Mouse (Mus musculus): ENCODE data around the gene Nr0b1. TPM values are rescaled to one million over a fixed set of nuclear protein-coding genes. Genes with fewer than 3 reads are reported as not detected.

The Nr0b1 gene
- 4.1 and 5.2 TPM in 2 replicates for polyA plus RNA-seq (2016; fragmentation: Nextera tagmentation; extraction: Ambion mirVana)

GRCm38 (mm10) chrX:86191614-86192419 is at the start of gene Nr0b1:
TSS of gene Nr0b1 (plus strand) at chrX:86191764.
- Histone ChIP-seq H3K27ac (replicated peaks) (peak within 1 kb of the TSS; percentile 64), H3K4me1 (peaks cover 3% of the 10 kb centered on the region; the same call in 1 of the 2 replicates), H3K4me3 (peak within 1 kb of the TSS; percentile 60), H3K27me3 (ENCODE audit: low read depth, poor library complexity, severe bottlenecking) (peaks cover 52% of the 10 kb centered on the region), H3K36me3 (no peaks in the 10 kb centered on the region), H3K9me3 (replicated peaks) (no peaks in the 10 kb centered on the region)
- peak; percentile 51 for DNase-seq (ENCODE audit: low spot score)
- WGBS = 19% methylated on average over 53 of the region's 53 CpGs

GRCm38 (mm10) chrX:86187250-86187649 is 4.3 kb upstream of the Nr0b1 start:
- Histone ChIP-seq H3K27me3 (ENCODE audit: low read depth, poor library complexity, severe bottlenecking) (peaks cover 32% of the 10 kb centered on the region), H3K36me3 (no peaks in the 10 kb centered on the region), H3K9me3 (replicated peaks) (no peaks in the 10 kb centered on the region), H3K4me1 (no peaks in the 10 kb centered on the region), H3K4me3 (no peak overlapping the region), H3K27ac (replicated peaks) (no peak overlapping the region)
- 84% methylated on average over 2 of the region's 2 CpGs for WGBS
- no peak for DNase-seq (ENCODE audit: low spot score)

- peak overlapping the region; percentile 60 for H3K4me3 ChIP-seq
- H3K4me1 ChIP-seq = peaks cover 3% of the 10 kb centered on the region; the same call in 1 of the 2 replicates
- peak overlapping the region; percentile 64; the same call in 1 of the 2 replicates for H3K27ac ChIP-seq (replicated peaks)
- WGBS = 25% methylated on average over 25 of the region's 25 CpGs
- H3K9me3 ChIP-seq (replicated peaks) = no peaks in the 10 kb centered on the region
- DNase-seq (ENCODE audit: low spot score) = peak; percentile 30
- no peaks in the 10 kb centered on the region for H3K36me3 ChIP-seq
- peaks cover 52% of the 10 kb centered on the region for H3K27me3 ChIP-seq (ENCODE audit: low read depth, poor library complexity, severe bottlenecking)
Measured at GRCm38 (mm10) chrX:86192420-86192994, 943 bp downstream of the Nr0b1 start.

GRCm38 (mm10) chrX:86193386-86193785 is 1.8 kb downstream of the Nr0b1 start:
- 34% methylated on average over 4 of the region's 4 CpGs for WGBS
- H3K36me3 ChIP-seq = no peaks in the 10 kb centered on the region
- H3K27me3 ChIP-seq (ENCODE audit: low read depth, poor library complexity, severe bottlenecking) = peaks cover 52% of the 10 kb centered on the region
- DNase-seq (ENCODE audit: low spot score) = no peak
- peak overlapping the region; percentile 11; the same call in 1 of the 2 replicates for H3K4me3 ChIP-seq
- peaks cover 3% of the 10 kb centered on the region; the same call in 1 of the 2 replicates for H3K4me1 ChIP-seq
- no peaks in the 10 kb centered on the region for H3K9me3 ChIP-seq (replicated peaks)
- no peak overlapping the region for H3K27ac ChIP-seq (replicated peaks)

GRCm38 (mm10) chrX:86237246-86237645 is 45.7 kb downstream of the Nr0b1 start:
- WGBS = 75% methylated on average over 1 of the region's 1 CpGs

More at GRCm38 (mm10) chrX:86237246-86237645, 45.7 kb downstream of the Nr0b1 start:
- Histone ChIP-seq H3K9me3 (replicated peaks) (no peaks in the 10 kb centered on the region), H3K36me3 (no peaks in the 10 kb centered on the region), H3K4me1 (no peaks in the 10 kb centered on the region), H3K27me3 (ENCODE audit: low read depth, poor library complexity, severe bottlenecking) (no peaks in the 10 kb centered on the region), H3K4me3 (no peak overlapping the region), H3K27ac (replicated peaks) (no peak overlapping the region)
- no peak for DNase-seq (ENCODE audit: low spot score)

Other genes starting within 250 kb of the Nr0b1 start
- not detected in 2 replicates for gene Samt3, start 147.6 kb upstream of the Nr0b1 start, polyA plus RNA-seq (2016; fragmentation: Nextera tagmentation; extraction: Ambion mirVana)
- gene Mageb4, start 113.3 kb downstream of the Nr0b1 start, polyA plus RNA-seq (2016; fragmentation: Nextera tagmentation; extraction: Ambion mirVana) = not detected in 2 replicates

All from midbrain, embryonic 10.5 days (tissue).